ENCODE assay signal across 8 mouse cellular contexts in the genomic region with DNA sequence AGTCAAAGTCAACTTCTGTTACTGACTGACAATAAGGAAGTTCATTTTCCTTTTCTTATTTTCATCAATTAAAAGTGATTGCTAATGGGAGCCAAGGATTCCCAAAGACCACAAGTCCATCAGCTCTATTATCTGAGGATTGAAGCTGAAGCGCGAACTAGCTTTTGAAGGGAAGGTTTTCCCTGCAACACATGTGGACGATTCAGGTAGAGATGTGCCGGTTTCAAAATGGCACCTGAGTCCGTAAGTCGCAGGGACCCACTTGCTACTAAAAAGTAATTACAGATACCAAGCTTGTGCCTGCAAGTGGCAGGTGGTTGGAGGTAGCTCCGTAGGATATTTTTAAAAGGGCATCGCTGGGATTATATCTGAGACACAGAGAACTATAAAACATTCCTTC. TPM values are rescaled to one million over a fixed set of nuclear protein-coding genes. Genes with fewer than 3 reads are reported as not detected.
DNase-seq lines count a peak whose midpoint lies in the region; ATAC-seq lines count a peak whose summit lies in the region.

No protein-coding gene starts in this region.

- 49% methylated on average over 8 of the region's 8 CpGs for WGBS in lung, embryonic 15.5 days
- WGBS in embryonic facial prominence, embryonic 13.5 days = 59% methylated on average over 8 of the region's 8 CpGs
- 70% methylated on average over 8 of the region's 8 CpGs for WGBS in intestine, embryonic 14.5 days
- WGBS in neural tube, embryonic 12.5 days = 61% methylated on average over 8 of the region's 8 CpGs

- no peak for DNase-seq in lung, postnatal 25 days (ENCODE audit: low spot score)
- DNase-seq in intestine, embryonic 14.5 days (ENCODE audit: low spot score) = no peak
- no peak for DNase-seq in spleen, postnatal 10 days (ENCODE audit: low spot score in 2 of 2)
- no peak for DNase-seq in embryo, embryonic 9.5 days (ENCODE audit: extremely low spot score)

- H3K27ac ChIP-seq in lung, embryonic 15.5 days = peak overlapping the region; percentile 88
- H3K27ac ChIP-seq in embryonic facial prominence, embryonic 13.5 days = no peak overlapping the region
- peak overlapping the region; percentile 92; the same call in 1 of the 2 replicates for H3K27ac ChIP-seq in intestine, embryonic 14.5 days (ENCODE audit: low read depth)
- H3K27ac ChIP-seq in neural tube, embryonic 12.5 days = no peak overlapping the region

- peaks cover 3% of the 10 kb centered on the region; the same call in 1 of the 2 replicates for H3K4me1 ChIP-seq in lung, embryonic 15.5 days
- no peaks in the 10 kb centered on the region for H3K4me1 ChIP-seq in embryonic facial prominence, embryonic 13.5 days
- H3K4me1 ChIP-seq in intestine, embryonic 14.5 days (replicated peaks; ENCODE audit: control insufficient read depth, insufficient read depth, low read length) = no peaks in the 10 kb centered on the region; the same call in 1 of the 2 replicates
- peaks cover 10% of the 10 kb centered on the region; the same call in 1 of the 2 replicates for H3K4me1 ChIP-seq in neural tube, embryonic 12.5 days

- no peaks in the 10 kb centered on the region for H3K36me3 ChIP-seq in lung, embryonic 15.5 days
- no peaks in the 10 kb centered on the region for H3K36me3 ChIP-seq in embryonic facial prominence, embryonic 13.5 days
- no peaks in the 10 kb centered on the region for H3K36me3 ChIP-seq in intestine, embryonic 14.5 days (ENCODE audit: control insufficient read depth, insufficient read depth, low read length)
- no peaks in the 10 kb centered on the region for H3K36me3 ChIP-seq in neural tube, embryonic 12.5 days

- H3K27me3 ChIP-seq in lung, embryonic 15.5 days = no peaks in the 10 kb centered on the region
- H3K27me3 ChIP-seq in embryonic facial prominence, embryonic 13.5 days = peaks cover 45% of the 10 kb centered on the region
- no peaks in the 10 kb centered on the region; the same call in 1 of the 2 replicates for H3K27me3 ChIP-seq in intestine, embryonic 14.5 days (replicated peaks; ENCODE audit: control insufficient read depth, insufficient read depth, low read length)
- no peaks in the 10 kb centered on the region; the same call in 1 of the 2 replicates for H3K27me3 ChIP-seq in neural tube, embryonic 12.5 days (replicated peaks)

- ATAC-seq in lung, embryonic 15.5 days (ENCODE audit: borderline replicate concordance, extremely low read depth, low FRiP score, low TSS enrichment) = no peak
- ATAC-seq in embryonic facial prominence, embryonic 13.5 days (ENCODE audit: insufficient number of reproducible peaks, insufficient read depth, low FRiP score, low TSS enrichment, low read depth) = no peak
- ATAC-seq in intestine, embryonic 14.5 days (replicated peaks; ENCODE audit: low FRiP score, low TSS enrichment, low read depth) = no peak
- ATAC-seq in neural tube, embryonic 12.5 days (ENCODE audit: low FRiP score, low read depth) = no peak
- no peak for ATAC-seq in cerebellum, adult (ENCODE audit: insufficient number of reproducible peaks, low FRiP score, low TSS enrichment)

- peak overlapping the region; percentile 57 for H3K4me3 ChIP-seq in lung, embryonic 15.5 days
- peak overlapping the region; percentile 54 for H3K4me3 ChIP-seq in embryonic facial prominence, embryonic 13.5 days
- peak overlapping the region; percentile 63; the same call in 1 of the 2 replicates for H3K4me3 ChIP-seq in intestine, embryonic 14.5 days (ENCODE audit: low read depth, low read length)
- peak overlapping the region; percentile 60; the same call in 1 of the 2 replicates for H3K4me3 ChIP-seq in neural tube, embryonic 12.5 days

- H3K4me2 ChIP-seq in lung, embryonic 15.5 days = peak overlapping the region; percentile 54
- H3K4me2 ChIP-seq in embryonic facial prominence, embryonic 13.5 days = peak overlapping the region; percentile 56
- peak overlapping the region; percentile 55 for H3K4me2 ChIP-seq in intestine, embryonic 14.5 days (ENCODE audit: low read length)
- peak overlapping the region; percentile 54 for H3K4me2 ChIP-seq in neural tube, embryonic 12.5 days (replicated peaks)

- H3K9me3 ChIP-seq in lung, embryonic 15.5 days = no peaks in the 10 kb centered on the region
- no peaks in the 10 kb centered on the region for H3K9me3 ChIP-seq in embryonic facial prominence, embryonic 13.5 days
- no peaks in the 10 kb centered on the region for H3K9me3 ChIP-seq in intestine, embryonic 14.5 days (ENCODE audit: control insufficient read depth, low read length)
- H3K9me3 ChIP-seq in neural tube, embryonic 12.5 days = no peaks in the 10 kb centered on the region

- 0 out of 2 replicates have a peak overlapping the region, but pooled peaks have one; percentile 25 for H3K9ac ChIP-seq in lung, embryonic 15.5 days
- H3K9ac ChIP-seq in embryonic facial prominence, embryonic 13.5 days = no peak overlapping the region
- H3K9ac ChIP-seq in intestine, embryonic 14.5 days (ENCODE audit: low read length) = no peak overlapping the region
- peak overlapping the region; percentile 49 for H3K9ac ChIP-seq in neural tube, embryonic 12.5 days

RNA-seq across cellular contexts. Expression of a gene that starts 0.7 kb away (rescaled TPM):
- 4,428 and 4,572 TPM in 2 replicates for polyA plus RNA-seq in lung, embryonic 15.5 days (2015; fragmentation: Nextera tagmentation; extraction: Ambion mirVana)
- polyA plus RNA-seq in embryonic facial prominence, embryonic 13.5 days (2015; fragmentation: Nextera tagmentation; extraction: Ambion mirVana) = 2,270 and 2,389 TPM in 2 replicates
- 3,370 and 3,374 TPM in 2 replicates for polyA plus RNA-seq in intestine, embryonic 14.5 days (2014; fragmentation: Nextera tagmentation; extraction: Ambion mirVana)
- 6,094 and 7,057 TPM in 2 replicates for polyA plus RNA-seq in neural tube, embryonic 12.5 days (2016; fragmentation: Nextera tagmentation; extraction: Ambion mirVana)

RNA-seq across cellular contexts. Expression of a gene that starts 54.3 kb away (rescaled TPM):
- polyA plus RNA-seq in lung, embryonic 15.5 days (2015; fragmentation: Nextera tagmentation; extraction: Ambion mirVana) = 0.66 and 0.89 TPM in 2 replicates
- 0.10 and 0.58 TPM in 2 replicates for polyA plus RNA-seq in embryonic facial prominence, embryonic 13.5 days (2015; fragmentation: Nextera tagmentation; extraction: Ambion mirVana)
- polyA plus RNA-seq in intestine, embryonic 14.5 days (2014; fragmentation: Nextera tagmentation; extraction: Ambion mirVana) = 0.26 and 0.45 TPM in 2 replicates
- polyA plus RNA-seq in neural tube, embryonic 12.5 days (2016; fragmentation: Nextera tagmentation; extraction: Ambion mirVana) = 0.23 TPM in 1 of 2 replicates, not detected in the other

Comparison
In these comparisons a context has a peak if more than half of its experiments do, and no peak if none do; other contexts are left out.
1. H3K27ac ChIP-seq: peak in lung, embryonic 15.5 days (single experiment) and intestine, embryonic 14.5 days (single experiment); none in embryonic facial prominence, embryonic 13.5 days (single experiment) and neural tube, embryonic 12.5 days (single experiment).
2. H3K9ac ChIP-seq: peak in lung, embryonic 15.5 days (single experiment) and neural tube, embryonic 12.5 days (single experiment); none in embryonic facial prominence, embryonic 13.5 days (single experiment) and intestine, embryonic 14.5 days (single experiment).
3. Peak in every context shown above with its lines, with median percentiles within 50 percentile points of each other: H3K4me2 ChIP-seq and H3K4me3 ChIP-seq.